Mouse (Mus musculus): ENCODE data around the gene Rer1. TPM values are rescaled to one million over a fixed set of nuclear protein-coding genes. Genes with fewer than 3 reads are reported as not detected.

The Rer1 gene
- total RNA-seq, 4 experiments from 2014 or later: 64.2 to 73.4 (median 68.4) TPM

- no peak for DNase-seq (ENCODE audit: low spot score)
These were observed 10.4 kb downstream of the Rer1 start for GRCm38 (mm10) chr4:155075813-155076212.

- DNase-seq (ENCODE audit: low spot score): no peak
These were observed 11.0 kb downstream of the Rer1 start for GRCm38 (mm10) chr4:155075137-155075536.

- DNase-seq (ENCODE audit: low spot score): no peak
These were observed 11.8 kb downstream of the Rer1 start for GRCm38 (mm10) chr4:155074418-155074817.

- DNase-seq (ENCODE audit: low spot score): peak; percentile 32
These were observed 15.3 kb downstream of the Rer1 start for GRCm38 (mm10) chr4:155070921-155071320.

- no peak for DNase-seq (ENCODE audit: low spot score)
These were observed 16.0 kb downstream of the Rer1 start for GRCm38 (mm10) chr4:155070199-155070598.

GRCm38 (mm10) chr4:155069191-155069590 is 17.0 kb downstream of the Rer1 start:
- no peak for DNase-seq (ENCODE audit: low spot score)

GRCm38 (mm10) chr4:155068357-155068972 is 17.7 kb downstream of the Rer1 start:
- no peak for DNase-seq (ENCODE audit: low spot score)

GRCm38 (mm10) chr4:155066834-155067522 is 19.2 kb downstream of the Rer1 start, which contains the start of gene Pex10:
Gene Pex10, plus strand, starts transcription at chr4:155067016.
- DNase-seq (ENCODE audit: low spot score): peak; percentile 97

GRCm38 (mm10) chr4:155065970-155066833 is 20.0 kb downstream of the Rer1 start:
- DNase-seq (ENCODE audit: low spot score): peak; percentile 89

- DNase-seq (ENCODE audit: low spot score): no peak
These were observed 21.7 kb downstream of the Rer1 start for GRCm38 (mm10) chr4:155064474-155064873.

GRCm38 (mm10) chr4:155063895-155064294 is 22.3 kb downstream of the Rer1 start:
- DNase-seq (ENCODE audit: low spot score): no peak

- DNase-seq (ENCODE audit: low spot score): no peak
These were observed 27.9 kb downstream of the Rer1 start for GRCm38 (mm10) chr4:155058325-155058724.

- DNase-seq (ENCODE audit: low spot score): no peak
These were observed 29.5 kb downstream of the Rer1 start, which contains the start of gene Plch2 for GRCm38 (mm10) chr4:155056724-155057123. Gene Plch2, minus strand, starts transcription at chr4:155056784.

- DNase-seq (ENCODE audit: low spot score): no peak
These were observed 36.1 kb downstream of the Rer1 start for GRCm38 (mm10) chr4:155050116-155050515.

- no peak for DNase-seq (ENCODE audit: low spot score)
These were observed 39.5 kb downstream of the Rer1 start for GRCm38 (mm10) chr4:155046636-155047035.

- no peak for DNase-seq (ENCODE audit: low spot score)
These were observed 42.9 kb downstream of the Rer1 start for GRCm38 (mm10) chr4:155043289-155043625.

- DNase-seq (ENCODE audit: low spot score): no peak
These were observed 43.4 kb downstream of the Rer1 start for GRCm38 (mm10) chr4:155042606-155043288.

GRCm38 (mm10) chr4:155040696-155041095 is 45.5 kb downstream of the Rer1 start:
- DNase-seq (ENCODE audit: low spot score): no peak

- no peak for DNase-seq (ENCODE audit: low spot score)
These were observed 46.0 kb downstream of the Rer1 start for GRCm38 (mm10) chr4:155040197-155040596.

GRCm38 (mm10) chr4:155034787-155035186 is 51.4 kb downstream of the Rer1 start:
- no peak for DNase-seq (ENCODE audit: low spot score)

- no peak for DNase-seq (ENCODE audit: low spot score)
These were observed 52.0 kb downstream of the Rer1 start for GRCm38 (mm10) chr4:155034202-155034601.

- no peak for DNase-seq (ENCODE audit: low spot score)
These were observed 53.1 kb downstream of the Rer1 start for GRCm38 (mm10) chr4:155033115-155033514.

Measured in heart, adult 8-10 months (tissue).